9 mouse cellular contexts compared by ENCODE assay signal in genomic region chr6:143174906-143175656, GRCm38 (mm10). TPM values are rescaled to one million over a fixed set of nuclear protein-coding genes. Genes with fewer than 3 reads are reported as not detected.
A peak's percentile ranks its signal among the peaks of the same experiment; 100 is the strongest.
DNase-seq lines count a peak whose midpoint lies in the region; ATAC-seq and TF ChIP-seq lines count a peak whose summit lies in the region.
"Had no signal": no experiment of that assay in that cellular context is flagged by ENCODE, and none has a peak within 500 bp of the region (broad histone marks: within the 10 kb centered on the region; RNA-seq: fewer than 3 reads in every experiment).

No protein-coding gene starts in this region.

- TF ChIP-seq EP300 in stomach, postnatal 0 days (optimal IDR thresholded peaks at IDR 0.05): no peak

- H3K36me3 ChIP-seq in forebrain, embryonic 14.5 days (ENCODE audit: control insufficient read depth, insufficient read depth, low read length): peaks cover 12% of the 10 kb centered on the region
- H3K36me3 ChIP-seq in stomach, postnatal 0 days (ENCODE audit: control insufficient read depth, insufficient read depth, low read length): no peaks in the 10 kb centered on the region

- no peak overlapping the region for H3K4me2 ChIP-seq in forebrain, embryonic 14.5 days (ENCODE audit: low read length)
- H3K4me2 ChIP-seq in stomach, postnatal 0 days (replicated peaks; ENCODE audit: low read depth): no peak overlapping the region
- H3K4me2 ChIP-seq: hindbrain, embryonic 15.5 days had no signal

- WGBS in forebrain, embryonic 14.5 days: 48% methylated on average over 3 of the region's 3 CpGs
- 31% methylated on average over 3 of the region's 3 CpGs for WGBS in stomach, postnatal 0 days

- no peak; the same call in 1 of the 2 replicates for ATAC-seq in forebrain, embryonic 14.5 days
- peak; percentile 45; the same call in 1 of the 2 replicates for ATAC-seq in stomach, postnatal 0 days (ENCODE audit: low FRiP score, low TSS enrichment)

- no peak overlapping the region for H3K9ac ChIP-seq in forebrain, embryonic 14.5 days (ENCODE audit: low read length)
- no peak overlapping the region for H3K9ac ChIP-seq in stomach, postnatal 0 days (ENCODE audit: low read length)
- H3K9ac ChIP-seq: hindbrain, embryonic 15.5 days had no signal

- no peak overlapping the region for H3K4me3 ChIP-seq in forebrain, embryonic 14.5 days (ENCODE audit: low read depth, low read length)
- H3K4me3 ChIP-seq in stomach, postnatal 0 days (ENCODE audit: low read depth, low read length): no peak overlapping the region
- H3K4me3 ChIP-seq: hindbrain, embryonic 15.5 days had no signal

- no peaks in the 10 kb centered on the region for H3K27me3 ChIP-seq in forebrain, embryonic 14.5 days (replicated peaks; ENCODE audit: control insufficient read depth, insufficient read depth, low read length)
- H3K27me3 ChIP-seq in stomach, postnatal 0 days (ENCODE audit: control insufficient read depth, insufficient read depth, low read length): no peaks in the 10 kb centered on the region
- H3K27me3 ChIP-seq: hindbrain, embryonic 15.5 days had no signal

- H3K27ac ChIP-seq in forebrain, embryonic 14.5 days (ENCODE audit: low read depth, low read length): no peak overlapping the region
- H3K27ac ChIP-seq in stomach, postnatal 0 days (replicated peaks): no peak overlapping the region
- H3K27ac ChIP-seq: hindbrain, embryonic 15.5 days had no signal

- DNase-seq in adrenal gland, postnatal 14 days: peak; percentile 69
- no peak for DNase-seq in adrenal gland, postnatal 4 days (ENCODE audit: low spot score in 2 of 2)
- peak; percentile 64 for DNase-seq in testis, postnatal 10 days (ENCODE audit: low spot score)
- no peak for DNase-seq in testis, postnatal 14 days (ENCODE audit: low spot score)
- peak; percentile 62 for DNase-seq in forebrain, embryonic 14.5 days (ENCODE audit: low spot score)
- DNase-seq in kidney, postnatal 14 days: peak; percentile 58
- peak; percentile 55 for DNase-seq in lung, postnatal 14 days
- DNase-seq in stomach, postnatal 0 days (ENCODE audit: low spot score): peak; percentile 47

- H3K9me3 ChIP-seq in forebrain, embryonic 14.5 days (replicated peaks; ENCODE audit: control insufficient read depth, low read length): no peaks in the 10 kb centered on the region
- H3K9me3 ChIP-seq in stomach, postnatal 0 days (ENCODE audit: control insufficient read depth, low read length): no peaks in the 10 kb centered on the region
- H3K9me3 ChIP-seq: hindbrain, embryonic 15.5 days had no signal

- H3K4me1 ChIP-seq in forebrain, embryonic 14.5 days (ENCODE audit: control insufficient read depth, insufficient read depth, low read length): 0 out of 2 replicates have a peak, but pooled peaks cover 2% of the 10 kb centered on the region
- H3K4me1 ChIP-seq in stomach, postnatal 0 days (replicated peaks; ENCODE audit: control insufficient read depth, insufficient read depth): no peaks in the 10 kb centered on the region

- peak; percentile 89 for TF ChIP-seq CTCF in stomach, postnatal 0 days (IDR thresholded peaks at IDR 0.05; ENCODE audit: low read depth)

RNA-seq across cellular contexts. Expression of gene Etnk1, which starts 8.1 kb away (rescaled TPM):
- 93.9 and 105 TPM in 2 replicates for total RNA-seq in adrenal gland, postnatal 14 days (2021)
- total RNA-seq in adrenal gland, postnatal 4 days (2021): 100 to 1,000 TPM; 102 to 108 TPM
- 23.5 and 35.9 TPM in 2 replicates for polyA plus RNA-seq in forebrain, embryonic 14.5 days (2014; fragmentation: Nextera tagmentation; extraction: Ambion mirVana)
- polyA plus RNA-seq in stomach, postnatal 0 days (2015; fragmentation: Nextera tagmentation; extraction: Ambion mirVana): 10.7 and 11.0 TPM in 2 replicates

Comparison
In these comparisons a context has a peak if more than half of its experiments do, and no peak if none do; other contexts are left out.
1. DNase-seq: peak in adrenal gland, postnatal 14 days (single experiment), testis, postnatal 10 days (single experiment), forebrain, embryonic 14.5 days (single experiment), kidney, postnatal 14 days (single experiment), lung, postnatal 14 days (single experiment) and stomach, postnatal 0 days (single experiment); none in adrenal gland, postnatal 4 days (0 of 2) and testis, postnatal 14 days (single experiment).